Mouse (Mus musculus): ENCODE measurements at regions not wholly inside any gene's neighbourhood (a gene's known extent, or its start where the extent isn't known, plus 50 kb on each side); places are given as distances from the start of the nearest gene placed in this dataset.

DNA sequence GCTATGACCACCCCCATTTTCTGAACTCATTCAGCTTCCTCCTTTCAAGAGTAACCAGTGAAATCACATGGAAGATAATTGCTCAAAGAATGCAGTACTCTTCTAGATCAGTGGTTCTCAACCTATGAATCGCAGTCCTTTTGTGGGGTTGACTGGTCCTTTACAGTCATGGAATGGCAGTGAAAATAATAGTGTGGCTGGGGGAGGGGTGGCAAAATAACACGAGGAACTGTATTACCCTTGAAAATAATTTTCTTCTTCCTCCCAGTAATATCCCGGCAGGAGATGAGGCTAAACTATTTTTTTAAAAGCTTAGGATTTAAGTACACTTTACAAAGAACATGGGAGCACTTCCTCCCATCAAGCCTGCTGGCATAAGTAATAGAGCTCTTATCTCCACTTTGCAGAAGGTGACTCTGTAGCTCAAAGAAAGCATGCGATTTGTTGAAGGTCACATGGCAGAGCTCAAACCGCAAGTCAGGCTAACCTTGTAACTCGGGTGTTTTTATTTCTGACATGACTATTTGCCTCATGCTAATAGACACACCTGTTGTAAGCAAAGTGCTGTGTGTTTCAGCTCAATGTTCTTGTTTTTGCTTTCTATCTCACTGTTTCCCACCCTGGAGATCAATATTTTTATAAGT is 500.8 kb upstream of the St6gal2 start:
- TF ChIP-seq CTCF (IDR thresholded peaks at IDR 0.05; ENCODE audit: control insufficient read depth, insufficient read depth, insufficient replicate concordance, low read depth, low read length) = no peak
- TF ChIP-seq POLR2A (IDR thresholded peaks at IDR 0.05; ENCODE audit: control insufficient read depth, low read depth, low read length) = no peak
